Mouse (Mus musculus) limb, embryonic 14.5 days (tissue): ENCODE measurements at regions not wholly inside any gene's neighbourhood (a gene's known extent, or its start where the extent isn't known, plus 50 kb on each side); places are given as distances from the start of the nearest gene placed in this dataset.

ENCODE experiments used
- ATAC-seq: fragments of 200-750 bp; cut with Nextera tagmentation; 2 replicates; pipeline ENCODE4 v1.8.0; 2017; ENCODE audit warnings: low read depth, moderate number of reproducible peaks, moderate TSS enrichment; ENCODE audit not compliant: low FRiP score
- DNase-seq: peaks from one replicate; pipeline ENCODE4 v3.0.0-alpha.2; 2015; ENCODE audit warnings: low spot score
- H3K27ac ChIP-seq: fragments of 300-500 bp; sonication (generic); replicated peaks from 2 replicates; pipeline ENCODE4 v1.5.1; 2014; ENCODE audit warnings: low read depth, mild to moderate bottlenecking, low read length, moderate library complexity, mixed read lengths
- H3K27me3 ChIP-seq: fragments of 300-500 bp; sonication (generic); 2 replicates; pipeline ENCODE4 v1.6.1; 2014; ENCODE audit warnings: low read length, mixed read lengths; ENCODE audit not compliant: control insufficient read depth, insufficient read depth
- H3K36me3 ChIP-seq: fragments of 300-500 bp; sonication (generic); 2 replicates; pipeline ENCODE4 v1.6.1; 2014; ENCODE audit warnings: mild to moderate bottlenecking, low read length, moderate library complexity, mixed read lengths; ENCODE audit not compliant: control insufficient read depth, insufficient read depth
- H3K4me1 ChIP-seq: fragments of 300-500 bp; sonication (generic); 2 replicates; pipeline ENCODE4 v1.6.1; 2014; ENCODE audit warnings: antibody characterized with exemption, low read length, mixed read lengths; ENCODE audit not compliant: control insufficient read depth, insufficient read depth
- H3K4me2 ChIP-seq: fragments of 300-500 bp; sonication (generic); replicated peaks from 2 replicates; pipeline ENCODE4 v1.6.1; 2014; ENCODE audit warnings: low read depth, mild to moderate bottlenecking, low read length, moderate library complexity; ENCODE audit not compliant: severe bottlenecking
- H3K4me3 ChIP-seq: fragments of 300-500 bp; sonication (generic); replicated peaks from 2 replicates; pipeline ENCODE4 v1.5.1; 2014; ENCODE audit warnings: low read length
- H3K9ac ChIP-seq: fragments of 300-500 bp; sonication (generic); 2 replicates; pipeline ENCODE4 v1.6.1; 2014; ENCODE audit warnings: mild to moderate bottlenecking, low read depth, low read length, moderate library complexity; ENCODE audit not compliant: severe bottlenecking
- H3K9me3 ChIP-seq: fragments of 300-500 bp; sonication (generic); 2 replicates; pipeline ENCODE4 v1.6.1; 2016; ENCODE audit warnings: low read length; ENCODE audit not compliant: control insufficient read depth
- POLR2A ChIP-seq: fragments of 200-500 bp; IDR thresholded peaks from 2 replicates; pipeline ENCODE4 v1.8.0; 2012; ENCODE audit warnings: inconsistent platforms, mild to moderate bottlenecking, moderate library complexity, borderline replicate concordance; ENCODE audit not compliant: insufficient read depth, insufficient read length; ENCODE audit errors: extremely low read depth
- WGBS: fragments of 180-500 bp; shearing (Covaris S2); extraction: QIAGEN DNeasy Blood & Tissue Kit; methylation state at CpG from one replicate; pipeline ENCODE4 v1.1.7; 2014; 5-methylcytosine and 5-hydroxymethylcytosine counted together

DNA sequence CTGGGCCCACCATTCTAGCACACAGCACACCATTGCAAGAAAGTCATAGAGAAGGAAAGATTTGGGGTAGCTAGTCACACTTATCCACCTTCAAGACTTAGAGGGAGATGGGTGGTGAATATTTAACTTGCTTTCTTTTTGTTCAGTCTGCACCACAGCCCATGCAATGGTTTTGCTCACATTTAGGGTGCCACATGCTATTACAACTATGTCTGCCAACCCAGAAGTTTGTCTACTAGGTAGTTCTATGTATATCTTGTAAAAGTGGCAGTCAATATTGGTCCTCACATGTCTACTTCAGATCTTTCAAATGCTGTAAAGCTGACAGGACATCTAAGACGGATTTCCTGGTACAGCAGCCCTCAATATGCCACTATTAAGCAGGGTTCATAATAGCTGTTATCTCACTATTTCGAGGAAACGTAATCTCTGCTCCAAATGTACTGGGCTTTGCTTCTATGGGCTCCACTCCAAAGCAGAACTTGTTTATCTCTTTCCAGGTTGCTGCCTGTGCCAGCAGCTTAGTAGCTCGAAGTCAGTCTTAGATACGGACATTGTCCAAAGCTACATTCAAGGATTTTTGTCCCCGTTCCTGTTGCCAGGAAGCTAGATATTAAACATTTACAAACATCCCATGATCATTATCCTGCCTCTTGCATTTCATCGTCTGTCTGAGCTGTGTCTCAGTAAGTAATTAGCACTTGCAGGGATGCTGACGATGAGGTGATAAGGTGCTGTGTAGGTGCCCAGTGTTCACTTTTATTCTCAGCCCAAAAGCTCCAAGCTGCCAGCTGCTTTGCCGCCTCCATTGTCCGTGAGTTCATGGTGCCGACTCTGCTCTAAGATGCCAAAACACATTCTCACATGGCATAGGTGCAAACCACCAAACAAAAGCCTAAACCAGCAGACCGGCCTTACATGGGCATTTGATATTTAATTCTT lies 327.8 kb upstream of the Robo2 start:
- no peaks in the 10 kb centered on the region for H3K4me1 ChIP-seq
- no peaks in the 10 kb centered on the region for H3K9me3 ChIP-seq
- ATAC-seq (no peak), DNase-seq (no peak)
- H3K36me3 ChIP-seq, result no peaks in the 10 kb centered on the region
- H3K9ac ChIP-seq, result no peak overlapping the region
- H3K27me3 ChIP-seq, result no peaks in the 10 kb centered on the region
- 72% methylated on average over 12 of the region's 12 CpGs for WGBS
- H3K27ac ChIP-seq, result no peak overlapping the region
- no peak for TF ChIP-seq POLR2A
- H3K4me2 ChIP-seq, result no peak overlapping the region
- H3K4me3 ChIP-seq, result no peak overlapping the region

DNA sequence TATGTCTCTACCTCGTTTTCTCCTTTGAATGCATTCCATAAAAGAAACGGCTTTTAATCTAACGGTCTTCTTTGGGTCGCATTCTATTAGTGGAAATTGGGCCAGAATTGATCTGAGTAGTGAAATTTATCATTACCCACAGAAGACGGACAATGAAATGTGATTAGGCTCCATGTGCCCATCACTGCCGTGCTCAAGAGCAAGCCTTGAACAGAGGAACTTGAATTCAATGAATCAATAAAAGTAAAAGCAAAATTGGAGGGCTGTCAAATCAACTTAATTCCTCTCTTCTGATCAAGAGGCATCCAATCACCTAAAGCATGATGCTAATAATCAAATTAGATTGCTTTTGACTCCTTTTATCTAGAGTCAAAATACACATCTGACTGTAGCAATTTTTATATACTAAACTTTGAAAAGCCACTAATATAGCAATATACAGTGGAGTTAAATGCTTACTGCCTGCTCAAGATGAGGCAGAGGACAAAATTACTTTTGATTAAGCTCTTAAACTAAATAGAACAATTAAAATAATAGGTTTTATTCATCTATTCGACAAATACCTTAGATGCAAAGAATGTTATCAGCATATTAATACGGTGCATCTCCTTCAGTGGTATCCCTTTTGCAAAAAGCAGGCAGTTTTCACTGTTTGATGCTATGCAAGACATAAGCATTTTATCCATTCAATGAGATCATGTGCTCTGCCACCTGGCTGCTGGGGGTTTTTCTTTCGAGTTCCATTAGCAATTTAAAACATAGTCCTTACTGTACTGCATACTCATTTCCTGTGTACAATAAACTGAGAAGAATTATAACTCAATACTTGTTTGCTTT lies 321.5 kb upstream of the Robo2 start:
- no peak overlapping the region for H3K4me3 ChIP-seq

DNA sequence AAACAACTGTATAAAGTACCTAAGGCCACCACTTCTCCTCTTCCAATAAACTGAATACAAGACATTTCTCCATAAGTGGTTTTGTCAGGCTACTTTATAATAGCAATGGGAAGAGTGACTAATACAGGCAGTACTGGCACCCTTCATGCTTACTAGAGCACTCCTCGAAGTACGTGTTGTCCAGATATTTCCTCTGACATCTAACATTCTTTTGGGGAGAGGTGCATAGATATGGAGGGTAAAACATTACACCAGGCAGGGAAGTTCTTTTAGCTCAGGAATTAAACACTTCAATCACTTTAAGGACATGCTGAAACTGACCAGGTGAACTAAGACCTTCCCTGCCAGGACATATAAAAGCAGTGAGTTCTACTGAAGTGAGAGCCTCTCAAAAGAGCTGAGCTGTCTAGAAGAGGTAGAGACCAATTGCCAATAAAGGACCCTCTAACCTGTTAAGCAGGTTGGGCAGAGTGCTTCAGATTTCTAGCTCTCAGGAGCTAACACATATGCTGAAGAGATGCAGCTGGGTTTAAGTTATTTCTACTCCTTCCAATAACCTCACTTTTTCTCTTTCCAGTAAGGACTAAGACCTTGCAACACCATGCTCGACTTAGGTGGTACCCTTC lies 318.7 kb upstream of the Robo2 start:
- WGBS, result 81% methylated on average over 3 of the region's 3 CpGs
- ATAC-seq, result no peak
- Histone ChIP-seq H3K9me3 (no peaks in the 10 kb centered on the region), H3K27me3 (no peaks in the 10 kb centered on the region), H3K4me2 (no peak overlapping the region), H3K36me3 (no peaks in the 10 kb centered on the region), H3K4me1 (no peaks in the 10 kb centered on the region), H3K4me3 (no peak overlapping the region), H3K9ac (no peak overlapping the region), H3K27ac (no peak overlapping the region)
- no peak for TF ChIP-seq POLR2A
- no peak for DNase-seq

More for the DNA sequence above, 321.5 kb upstream of the Robo2 start:
- Histone ChIP-seq H3K9ac (no peak overlapping the region), H3K36me3 (no peaks in the 10 kb centered on the region), H3K9me3 (no peaks in the 10 kb centered on the region), H3K27me3 (no peaks in the 10 kb centered on the region), H3K27ac (no peak overlapping the region), H3K4me2 (no peak overlapping the region), H3K4me1 (no peaks in the 10 kb centered on the region)
- TF ChIP-seq POLR2A, result no peak
- 81% methylated on average over 9 of the region's 9 CpGs for WGBS
- ATAC-seq, result no peak
- DNase-seq, result no peak

DNA sequence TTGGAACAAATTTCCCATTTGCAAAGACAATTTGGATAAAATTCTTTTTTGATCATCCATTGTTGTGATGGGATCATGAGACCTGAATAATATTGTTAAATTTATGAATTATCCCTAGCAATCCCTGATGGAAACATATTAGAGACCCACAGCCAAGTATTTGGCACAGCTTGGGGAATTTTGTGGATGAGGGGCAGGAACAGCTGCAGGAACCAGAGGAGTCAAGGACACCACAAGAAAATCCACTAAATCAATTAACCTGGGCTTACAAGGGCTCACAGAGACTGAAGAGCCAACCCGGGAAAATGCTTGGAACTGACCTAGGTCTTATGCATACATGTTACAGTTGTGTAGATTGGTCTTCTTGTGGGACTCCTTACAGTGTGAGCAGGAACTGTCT lies 311.6 kb upstream of the Robo2 start:
- no peak for TF ChIP-seq POLR2A
- H3K9ac ChIP-seq, result no peak overlapping the region
- ATAC-seq (peak; percentile 30; the same call in 1 of the 2 replicates), DNase-seq (no peak)
- H3K27ac ChIP-seq, result no peak overlapping the region
- H3K36me3 ChIP-seq, result no peaks in the 10 kb centered on the region
- H3K4me1 ChIP-seq, result no peaks in the 10 kb centered on the region
- no peak overlapping the region for H3K4me3 ChIP-seq
- WGBS, result 23% methylated on average over 1 of the region's 1 CpGs
- no peaks in the 10 kb centered on the region for H3K27me3 ChIP-seq
- H3K4me2 ChIP-seq, result no peak overlapping the region
- no peaks in the 10 kb centered on the region for H3K9me3 ChIP-seq

DNA sequence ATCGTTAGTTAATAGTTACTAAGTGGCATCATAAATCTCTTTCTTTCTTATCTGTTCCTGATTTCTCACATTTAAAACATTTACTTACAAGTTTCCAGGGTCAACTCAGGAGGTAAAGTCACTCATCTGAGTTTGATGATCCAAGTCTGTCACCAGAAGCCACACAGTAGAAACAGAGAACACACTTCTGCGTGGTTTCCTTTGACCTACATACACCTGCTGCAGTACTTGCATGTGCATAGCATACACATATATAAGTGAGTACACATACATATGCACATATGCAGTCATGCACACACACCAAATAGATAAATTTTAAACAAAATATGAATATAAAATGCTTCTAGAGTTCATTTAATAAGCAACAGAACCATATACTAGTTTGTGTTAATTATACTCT lies 306.5 kb upstream of the Robo2 start:
- TF ChIP-seq POLR2A, result no peak
- no peaks in the 10 kb centered on the region for H3K9me3 ChIP-seq

More for the DNA sequence above, 306.5 kb upstream of the Robo2 start:
- Histone ChIP-seq H3K4me1 (no peaks in the 10 kb centered on the region), H3K27ac (no peak overlapping the region), H3K27me3 (no peaks in the 10 kb centered on the region), H3K4me3 (no peak overlapping the region), H3K4me2 (no peak overlapping the region), H3K9ac (no peak overlapping the region), H3K36me3 (no peaks in the 10 kb centered on the region)
- DNase-seq, result no peak
- WGBS, result 76% methylated on average over 2 of the region's 2 CpGs
- no peak for ATAC-seq
